Mouse (Mus musculus) bone marrow, adult 2 months (tissue): Measurements from ENCODE around the gene Tekt3.

Source experiments
- CTCF ChIP-seq: fragments of 200-500 bp; IDR thresholded peaks from 2 replicates; pipeline ENCODE4 v1.5.1; 2011; ENCODE audit warnings: low read length, control low read depth; ENCODE audit not compliant: control insufficient read depth, insufficient read depth
- POLR2A ChIP-seq: fragments of 200-500 bp; IDR thresholded peaks from 2 replicates; pipeline ENCODE4 v1.6.1; 2011; ENCODE audit warnings: low read depth, mild to moderate bottlenecking, control low read depth, low read length, borderline replicate concordance; ENCODE audit not compliant: control insufficient read depth

DNA sequence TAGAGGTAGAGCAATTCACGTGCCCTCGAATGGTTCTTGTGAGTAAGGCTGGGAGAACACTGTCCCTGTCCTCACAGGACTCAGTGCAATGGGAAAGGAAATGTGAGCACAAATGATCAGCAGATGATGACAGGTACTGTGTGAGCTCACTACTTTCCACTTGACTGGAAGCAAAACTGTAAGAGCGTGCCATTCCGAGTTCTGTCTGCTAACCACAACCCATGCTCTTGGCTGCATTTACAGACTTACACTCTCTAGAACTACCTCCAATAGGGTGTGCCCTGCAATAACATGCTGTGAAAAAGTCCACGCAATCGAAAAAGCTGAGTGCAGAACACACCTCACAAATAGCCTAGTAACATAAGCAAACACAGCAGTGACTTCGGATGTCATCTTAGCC lies 5.9 kb upstream of the Tekt3 start:
- TF ChIP-seq POLR2A (no peak), CTCF (no peak)
